Mouse (Mus musculus) gonadal fat pad, adult 2 months (tissue): ENCODE results near the gene Timm22. TPM values are rescaled to one million over a fixed set of nuclear protein-coding genes. Genes with fewer than 3 reads are reported as not detected.

Experiments used
- DNase-seq: peaks from one replicate; pipeline ENCODE4 v3.0.0-alpha.2; 2012; ENCODE audit warnings: low read depth
- polyA plus RNA-seq: library from polyadenylated mRNA; depleted of rRNA; stranded (reverse); fragments of >200 nt; gene quantifications from 2 replicates; pipeline ENCODE4 v1.2.3, GENCODE M21; 2012

Gene Timm22
- polyA plus RNA-seq, 1 experiment: 15.2 TPM

DNA sequence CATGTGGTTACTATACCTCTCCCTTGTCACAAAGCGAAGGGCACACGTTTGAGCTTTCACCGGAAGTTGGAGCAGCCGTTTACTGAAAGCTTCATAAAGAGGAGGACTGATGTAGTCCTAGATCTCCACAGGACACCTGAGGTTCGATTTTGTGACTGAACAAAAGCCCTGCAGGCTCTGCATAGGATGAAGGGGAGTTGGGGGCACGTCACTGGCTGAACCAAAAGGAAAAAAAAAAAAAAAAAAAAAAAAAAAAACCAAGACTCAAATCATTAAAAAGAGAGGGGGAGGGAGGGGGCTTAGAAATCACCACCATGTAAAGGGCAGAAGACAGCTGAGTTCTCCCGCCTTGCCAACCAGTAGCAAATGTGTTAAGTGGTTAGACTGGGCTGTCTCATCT, 18.0 kb upstream of the Timm22 start:
- no peak for DNase-seq

DNA sequence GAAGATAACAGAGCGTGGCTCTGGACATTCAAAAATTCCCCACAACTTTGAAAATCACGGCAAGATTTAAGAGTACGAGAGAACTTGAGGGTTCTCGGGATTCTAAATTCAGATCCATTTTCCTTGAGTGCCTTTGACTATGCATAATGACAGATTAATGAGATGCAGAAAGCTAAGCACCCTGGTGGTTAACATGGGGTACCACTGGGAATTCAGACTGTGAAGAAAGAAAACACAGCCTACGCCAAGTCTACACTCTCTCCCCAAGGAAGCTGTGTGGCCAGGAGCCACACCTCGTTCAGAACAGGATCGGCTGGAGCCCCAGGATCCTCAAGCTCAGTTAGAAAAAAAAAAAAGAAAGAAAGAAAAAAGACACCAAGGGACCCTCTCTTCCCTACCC, 14.2 kb upstream of the Timm22 start:
- no peak for DNase-seq

DNA sequence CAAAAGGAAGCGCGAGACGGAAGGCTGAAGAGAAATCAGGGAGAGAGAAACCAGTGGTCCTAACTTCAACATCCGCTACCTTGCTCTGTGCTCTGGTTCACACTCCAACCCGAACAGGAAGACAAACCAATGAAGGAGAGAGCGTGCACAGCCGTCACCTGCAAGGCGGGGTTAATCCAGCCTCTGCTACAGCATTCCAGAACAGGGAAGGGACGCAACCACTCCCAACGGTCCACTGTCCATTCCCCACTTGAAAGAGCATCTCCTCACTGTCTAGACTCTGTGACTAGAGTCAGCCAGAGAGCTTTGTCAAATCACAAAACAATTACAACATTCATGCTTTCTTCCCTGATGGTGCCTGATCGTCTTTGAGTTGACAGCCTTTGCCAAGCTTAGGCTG, 13.8 kb upstream of the Timm22 start:
- no peak for DNase-seq

DNA sequence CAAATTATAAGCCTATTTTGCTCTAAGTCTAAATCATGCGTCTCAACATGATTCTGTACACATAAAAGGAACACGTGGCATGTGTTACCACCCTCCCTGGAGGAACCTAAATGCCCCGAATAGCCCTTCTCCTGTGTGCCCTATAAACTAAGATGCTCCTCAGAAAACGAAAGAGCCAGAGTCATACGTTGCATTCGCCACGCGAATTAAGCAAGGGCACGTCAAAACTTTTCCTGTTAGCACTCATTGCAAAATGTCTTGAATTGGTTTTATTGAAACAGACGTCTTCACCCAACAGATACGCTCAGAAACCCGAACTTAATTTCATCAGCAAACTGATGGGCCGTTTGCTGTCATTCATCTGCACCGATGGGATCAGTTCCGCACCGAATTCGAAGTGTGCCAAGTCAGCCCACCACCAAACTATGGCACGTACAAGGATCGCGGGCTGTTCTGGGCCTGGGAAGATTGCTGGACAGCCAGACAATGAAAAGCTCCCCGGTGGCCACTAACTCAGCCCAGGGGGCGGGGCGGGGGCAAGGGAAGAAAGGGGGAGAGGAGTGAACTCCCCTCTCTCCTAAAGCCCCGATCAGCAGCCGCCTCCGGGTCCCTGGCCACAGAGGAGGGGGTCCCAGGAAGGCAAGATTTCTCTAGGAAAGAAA, 9.0 kb upstream of the Timm22 start:
- DNase-seq: no peak

DNA sequence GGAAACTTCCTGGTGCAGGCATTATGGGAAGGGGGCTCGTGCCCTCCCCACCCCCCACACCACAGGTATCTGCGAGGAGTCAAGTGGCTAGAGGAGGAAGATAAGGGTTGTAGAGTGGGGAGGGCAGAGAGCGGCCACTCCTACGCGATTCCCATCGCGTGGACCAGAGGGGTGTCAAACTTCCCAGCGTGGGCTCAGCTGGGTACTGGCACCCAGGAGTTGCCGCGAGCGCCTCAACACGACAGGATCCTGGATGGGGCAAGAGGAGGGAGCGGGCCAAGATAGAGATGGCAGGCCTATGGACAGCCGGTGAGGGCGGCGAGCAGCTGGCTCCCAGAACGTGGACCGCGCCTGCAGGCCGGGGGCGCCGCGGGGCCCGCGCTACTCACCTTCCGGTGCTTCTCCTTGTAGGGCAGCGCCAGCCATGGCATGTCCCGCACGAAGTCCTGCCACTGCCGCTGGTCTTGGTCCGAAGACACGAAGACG, 8.4 kb upstream of the Timm22 start:
- DNase-seq: no peak

DNA sequence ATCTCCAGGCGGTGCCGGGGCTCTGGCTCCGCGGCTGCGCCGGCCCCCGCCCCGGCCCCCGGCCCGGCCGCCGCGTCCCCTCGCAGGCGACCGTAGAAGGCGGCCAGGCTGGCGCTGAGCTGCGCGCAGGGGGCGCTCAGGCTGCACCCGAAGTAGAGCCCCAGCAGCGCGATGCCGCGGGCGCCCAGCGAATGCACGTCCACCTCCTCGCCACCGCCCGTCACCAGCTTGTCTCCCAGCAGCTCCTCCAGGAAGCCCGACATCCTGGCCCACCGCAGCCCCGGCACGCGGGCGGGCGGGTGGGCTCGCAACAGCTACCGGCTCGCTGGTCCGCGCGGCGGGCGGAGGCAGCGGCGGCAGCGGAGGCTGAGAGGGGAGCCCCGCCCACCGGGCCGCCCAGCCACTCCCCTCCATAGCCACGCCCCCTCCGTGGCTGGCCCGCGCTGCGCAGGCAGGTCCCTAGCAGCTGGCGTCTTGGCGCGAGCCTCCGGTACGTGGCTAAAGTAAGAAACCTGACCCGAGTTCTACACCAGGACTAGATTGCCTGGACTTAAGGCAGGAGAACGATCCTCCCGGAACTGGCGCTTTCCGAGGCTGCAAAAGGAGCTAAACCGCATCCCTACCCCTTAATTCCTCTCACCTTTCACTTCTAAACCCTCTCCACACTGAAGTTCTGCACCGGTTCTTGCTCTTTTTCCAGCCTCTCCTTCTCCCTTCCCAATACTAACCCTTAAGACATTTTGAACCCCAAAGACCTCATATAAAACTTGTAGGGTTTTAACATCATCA, 7.8 kb upstream of the Timm22 start, which contains the start of gene Nxn:
Gene Nxn (minus strand): TSS at position 343 of the 789 bp plus-strand sequence.
- no peak for DNase-seq

DNA sequence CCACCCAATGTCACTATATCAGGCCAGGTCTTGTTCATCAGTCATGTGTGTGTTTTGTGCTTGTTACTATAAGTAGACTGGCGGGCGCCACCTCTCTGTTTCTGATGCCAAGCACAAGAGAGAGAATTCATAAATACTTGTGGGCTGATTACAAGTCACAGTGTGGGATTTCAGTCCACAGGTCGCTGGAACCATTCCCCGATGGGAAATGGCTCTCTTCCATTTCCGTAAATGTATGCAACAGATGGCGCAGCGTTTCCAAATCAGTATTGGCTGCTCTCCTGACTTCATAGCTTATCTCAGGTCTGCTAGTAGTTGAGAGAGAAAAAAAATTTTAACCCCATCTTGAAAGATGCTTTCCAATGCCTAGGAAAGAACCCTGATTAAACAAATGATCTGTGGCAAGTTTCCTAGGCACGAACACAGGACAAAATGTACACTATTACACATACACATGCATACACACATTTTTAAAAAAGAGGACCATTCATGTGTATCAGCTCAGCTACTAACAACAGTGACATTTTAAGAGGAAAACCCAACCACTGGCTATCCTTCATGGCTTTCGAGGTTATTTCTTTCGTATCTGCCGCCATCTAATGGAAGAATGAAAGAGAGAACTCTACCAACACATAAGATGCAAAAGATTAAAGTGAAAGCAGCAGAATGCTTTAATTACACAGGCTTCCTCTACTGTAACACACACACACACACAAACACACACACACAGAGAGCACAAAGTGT, 7.0 kb upstream of the Timm22 start:
- DNase-seq: no peak

DNA sequence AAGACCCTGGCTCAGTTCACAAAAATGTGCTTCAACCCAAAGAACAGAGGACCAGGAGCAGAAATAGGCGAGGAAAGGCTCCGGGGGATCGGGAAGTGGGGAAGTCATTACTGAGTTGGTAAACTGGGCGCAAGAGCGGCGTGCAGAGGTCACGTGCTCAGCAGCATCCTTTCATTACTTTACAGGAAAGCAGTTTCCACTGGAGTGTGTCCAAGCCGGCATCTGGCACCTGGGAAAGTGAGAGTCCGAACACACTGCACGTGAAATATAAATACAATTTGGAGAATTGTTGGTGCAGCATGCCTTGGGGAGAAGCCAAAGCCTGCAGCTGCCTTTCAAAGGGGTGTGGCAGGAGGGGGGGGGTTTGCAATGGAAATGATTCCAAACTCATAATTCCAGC, 5.4 kb upstream of the Timm22 start:
- DNase-seq: no peak

DNA sequence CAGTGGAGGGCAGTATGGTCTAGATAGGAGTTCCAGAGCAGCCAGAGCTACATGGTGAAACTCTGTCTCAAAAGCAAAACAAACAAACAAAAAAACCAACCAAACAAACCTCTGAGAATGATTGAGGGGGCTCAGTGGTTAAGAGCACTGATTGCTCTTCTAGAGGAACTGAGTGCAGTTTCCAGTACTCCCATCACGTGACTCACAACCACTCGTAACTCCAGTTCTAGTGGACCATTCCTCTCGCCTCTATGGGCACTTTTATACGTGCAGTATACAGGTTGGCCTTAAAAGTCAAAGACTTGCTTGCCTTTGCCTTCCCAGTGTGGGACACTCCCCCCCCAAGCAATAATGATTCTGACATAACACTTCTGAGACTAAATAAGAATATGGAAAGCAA, 1.6 kb upstream of the Timm22 start:
- DNase-seq: no peak

DNA sequence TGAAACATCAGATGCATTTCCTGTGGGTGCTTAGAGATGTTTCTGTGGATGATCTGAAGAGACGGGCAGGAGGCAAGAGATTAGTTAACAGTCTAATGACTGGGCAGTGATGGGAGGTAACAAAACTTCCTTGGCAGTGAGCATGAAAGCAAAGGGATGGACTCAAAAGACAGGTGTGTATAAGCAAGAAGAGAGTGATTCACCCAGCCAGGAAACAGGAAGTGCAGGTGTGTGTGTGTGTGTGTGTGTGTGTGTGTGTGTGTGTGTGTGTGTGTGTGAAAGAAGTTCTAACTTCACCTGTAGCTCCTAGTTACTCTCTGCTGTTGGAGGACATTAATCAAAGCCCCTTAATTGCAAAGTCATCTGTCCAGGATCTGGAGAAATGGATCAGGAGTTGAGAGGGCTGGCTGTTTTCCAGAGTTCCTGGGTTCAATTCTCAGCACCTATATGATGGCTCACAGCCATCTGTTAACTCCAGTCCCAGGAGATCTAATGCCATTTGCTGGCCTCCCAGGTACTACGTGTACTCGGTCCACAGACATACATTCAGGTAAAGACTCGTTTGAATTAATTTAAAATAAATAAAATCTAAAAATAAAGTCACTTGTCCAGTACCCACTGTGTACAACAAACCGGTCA, 1.0 kb upstream of the Timm22 start:
- no peak for DNase-seq

DNA sequence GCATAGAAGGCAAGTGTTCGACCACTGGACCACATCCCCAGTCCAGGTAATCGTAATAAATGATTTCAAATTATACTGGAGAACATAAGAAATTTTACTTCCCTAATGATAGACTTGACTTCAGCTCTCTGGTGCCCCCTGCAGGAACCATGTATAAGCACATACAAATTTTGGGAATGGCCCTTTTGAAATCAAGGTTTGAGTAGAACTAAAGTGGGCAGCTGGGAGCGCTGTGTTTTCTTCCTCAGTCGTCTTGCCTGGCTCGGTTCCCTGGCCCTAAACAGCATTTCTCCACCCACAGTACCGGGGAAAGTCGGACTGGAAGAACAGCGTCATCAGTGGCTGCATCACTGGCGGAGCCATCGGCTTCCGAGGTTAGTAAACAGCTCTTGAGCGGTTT, 4.1 kb downstream of the Timm22 start:
- DNase-seq: no peak

DNA sequence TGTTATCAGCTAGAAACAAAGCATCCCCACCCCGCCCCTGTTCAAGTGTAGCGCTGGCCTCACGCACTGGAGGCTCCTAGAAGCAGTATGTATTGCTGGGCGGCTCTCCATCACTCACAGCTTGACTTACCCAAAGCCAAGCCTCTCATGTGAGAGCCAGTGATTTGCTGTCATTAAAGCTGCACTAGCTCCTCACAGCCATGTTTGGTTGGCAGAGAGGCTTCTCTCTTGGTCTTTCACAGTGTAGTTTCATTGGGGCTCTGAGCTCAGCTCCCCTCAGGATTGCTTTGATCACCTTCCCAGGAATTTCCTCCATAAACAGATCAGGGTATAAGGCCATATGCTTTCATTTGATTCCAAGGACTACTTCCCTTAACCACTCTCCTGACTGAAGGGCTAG, 6.5 kb downstream of the Timm22 start:
- no peak for DNase-seq

DNA sequence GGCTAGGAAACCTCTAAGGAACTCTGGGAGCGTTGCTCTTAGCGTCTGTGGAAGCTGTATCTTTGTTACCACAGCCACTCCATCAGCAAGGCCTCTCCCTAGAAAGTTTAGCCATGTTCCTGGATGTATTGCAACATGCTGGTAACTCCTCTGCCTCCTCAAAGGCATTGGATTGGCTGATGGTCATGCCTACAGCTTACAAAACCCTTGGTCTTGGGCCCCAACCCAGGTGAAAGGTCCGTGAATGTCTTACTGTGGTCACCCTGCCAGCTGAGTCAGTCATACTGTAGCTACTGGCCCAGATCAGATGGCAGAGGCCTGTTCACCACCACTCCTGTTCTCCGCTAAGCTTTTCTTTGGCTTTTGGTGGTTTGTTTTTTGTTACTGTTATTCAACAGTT, 8.2 kb downstream of the Timm22 start:
- DNase-seq: no peak

DNA sequence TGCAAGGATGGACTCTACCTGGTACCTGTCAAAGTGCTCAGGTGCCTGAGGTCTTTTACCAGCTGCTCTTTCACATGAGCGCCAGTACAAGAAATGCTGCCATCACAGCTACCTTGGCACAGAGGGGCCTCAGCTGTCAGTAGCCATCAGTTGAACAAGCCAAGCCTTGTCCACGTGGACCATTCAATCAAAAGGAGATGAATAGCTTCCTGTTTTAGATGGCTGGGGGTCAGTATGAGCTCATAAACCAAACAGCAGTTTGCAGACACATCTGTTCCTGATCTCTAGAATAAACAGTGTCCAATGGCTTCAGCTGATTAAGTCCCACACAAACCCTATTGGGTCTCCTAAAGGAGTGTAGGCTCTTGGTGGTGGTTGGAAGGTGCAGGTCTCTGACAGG, 9.2 kb downstream of the Timm22 start:
- DNase-seq: no peak

DNA sequence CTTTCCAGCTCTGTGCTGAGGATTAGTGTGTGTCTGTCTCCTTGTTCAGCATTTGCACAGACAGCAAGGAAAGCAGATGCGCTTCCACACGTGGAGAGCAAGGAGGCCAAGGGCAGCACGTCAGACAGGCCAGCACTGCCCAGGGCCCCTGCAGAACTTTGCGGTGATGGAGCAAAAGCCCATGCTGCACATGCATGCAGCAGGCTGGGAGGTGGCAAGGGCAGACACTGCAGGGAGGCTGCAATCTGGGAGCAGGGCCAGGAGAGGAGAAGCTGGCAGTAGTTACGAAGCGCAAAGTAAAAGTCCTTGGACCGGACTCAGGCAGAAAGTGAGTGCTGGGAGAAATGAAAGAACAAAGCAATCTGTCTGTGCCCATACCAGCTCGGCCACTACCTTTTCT, 11.7 kb downstream of the Timm22 start:
- no peak for DNase-seq

DNA sequence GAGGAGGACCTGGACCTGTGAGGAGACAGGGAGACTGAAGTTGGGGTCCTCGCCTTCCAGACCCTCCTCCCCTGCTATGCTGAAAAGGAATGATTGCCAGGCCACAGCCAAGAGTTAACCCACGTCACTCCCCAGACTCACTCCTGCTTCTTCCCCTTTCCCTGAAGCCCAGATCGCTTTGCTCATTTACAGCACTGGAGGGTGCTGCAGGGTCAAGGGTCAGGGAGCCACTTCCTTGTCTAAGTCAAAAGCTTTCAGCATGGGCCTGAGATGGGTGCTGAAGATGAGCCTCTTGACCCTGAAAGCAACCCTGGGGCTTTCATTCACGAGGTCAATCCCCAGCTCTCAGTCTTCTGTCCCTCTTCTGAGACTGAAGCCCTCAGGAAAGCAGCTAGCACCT, 12.4 kb downstream of the Timm22 start:
- DNase-seq: no peak

DNA sequence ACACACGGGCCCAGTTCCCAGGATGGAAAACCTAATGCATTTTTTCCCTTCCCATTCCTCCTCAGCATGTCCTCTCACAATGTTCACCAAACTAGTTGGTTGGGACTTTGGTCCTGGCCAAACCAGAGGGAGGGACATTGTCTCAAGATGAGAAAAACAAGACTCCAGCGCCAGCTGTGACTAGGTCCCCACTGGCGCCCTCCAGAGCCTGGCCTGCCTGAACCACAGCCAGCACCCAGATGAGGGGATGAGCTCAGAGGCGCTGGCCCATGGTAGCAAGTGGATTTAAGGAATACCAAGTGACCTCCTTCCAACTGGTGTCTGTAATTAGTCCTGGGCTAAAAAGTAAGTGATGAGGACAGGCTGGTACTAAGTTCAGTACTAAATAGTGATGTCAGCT, 14.1 kb downstream of the Timm22 start:
- no peak for DNase-seq

DNA sequence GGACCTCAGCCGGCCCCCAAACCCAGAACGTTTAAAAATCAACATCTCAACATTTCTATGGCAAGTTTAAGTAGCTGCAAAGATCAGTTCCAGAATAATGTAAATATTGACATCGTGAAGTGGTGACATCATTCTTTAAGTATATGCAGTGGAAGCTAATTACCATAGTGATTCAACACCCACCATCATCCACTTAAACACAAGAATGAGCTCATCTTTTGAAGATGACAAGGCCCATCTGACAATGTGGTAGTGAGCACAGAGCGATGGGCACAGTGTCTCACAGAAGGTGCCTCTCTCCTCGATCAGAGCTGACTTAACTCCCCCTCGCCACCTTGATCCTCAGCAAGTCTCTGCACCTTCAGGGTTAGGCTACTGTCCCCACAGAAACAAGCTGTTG, 19.0 kb downstream of the Timm22 start:
- DNase-seq: no peak

DNA sequence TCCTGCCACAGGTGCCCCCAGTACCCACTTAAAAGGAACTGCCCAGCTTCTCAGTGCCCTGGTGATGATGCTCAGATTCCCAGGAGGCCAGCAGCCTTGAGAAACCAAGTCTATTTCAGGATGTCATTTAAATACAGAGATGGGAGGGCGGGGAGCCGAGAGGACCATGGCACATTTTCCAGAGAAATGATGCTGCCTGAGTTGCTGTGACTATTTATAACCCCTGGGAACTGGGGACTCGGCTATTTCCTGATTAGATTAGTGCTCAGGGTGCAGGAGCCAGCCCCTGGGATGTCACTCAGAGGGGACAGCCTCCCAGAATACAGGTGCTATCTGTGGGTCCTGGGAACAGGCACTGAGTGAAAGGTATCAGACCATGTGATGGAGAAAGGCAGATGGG, 21.0 kb downstream of the Timm22 start:
- no peak for DNase-seq

DNA sequence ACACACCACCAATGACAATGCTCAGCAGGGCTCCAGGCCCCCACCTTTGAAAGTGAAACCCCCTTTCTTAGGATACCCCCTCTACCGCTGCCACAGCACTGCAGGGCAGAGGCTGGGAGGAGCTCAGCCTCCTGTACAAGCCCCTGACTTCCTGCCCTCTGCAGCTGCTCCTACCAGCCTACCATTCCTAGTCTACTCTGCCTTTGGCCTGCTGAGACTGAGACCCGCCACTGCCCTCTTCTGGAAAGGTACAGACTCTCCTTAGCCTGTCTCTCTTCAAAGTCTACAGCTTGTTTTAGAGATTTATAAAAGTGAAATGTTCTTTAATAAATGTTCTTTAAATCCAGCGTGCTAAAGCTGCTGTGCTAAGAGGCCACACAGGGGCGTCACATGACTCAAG, 22.3 kb downstream of the Timm22 start:
- DNase-seq: no peak

DNA sequence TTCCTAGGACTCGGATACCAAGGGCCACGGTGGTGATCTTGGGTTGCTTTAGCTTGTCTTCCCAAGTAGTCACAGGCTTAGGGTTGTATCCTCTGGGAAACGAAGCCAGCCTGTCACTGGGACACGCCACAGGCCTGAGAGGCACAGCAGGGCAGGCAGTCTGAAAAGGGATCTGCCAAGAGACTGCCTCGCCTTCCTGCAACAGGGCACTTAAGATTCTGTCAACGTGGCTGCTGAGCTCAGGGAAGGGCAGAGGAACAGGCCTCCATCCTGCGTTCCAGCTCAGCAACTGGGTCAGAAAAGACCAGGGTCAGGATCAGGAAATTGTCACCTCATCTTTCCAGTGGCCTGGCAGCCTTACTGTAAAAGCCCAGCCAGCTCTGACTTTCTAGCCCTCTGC, 22.8 kb downstream of the Timm22 start:
- no peak for DNase-seq

DNA sequence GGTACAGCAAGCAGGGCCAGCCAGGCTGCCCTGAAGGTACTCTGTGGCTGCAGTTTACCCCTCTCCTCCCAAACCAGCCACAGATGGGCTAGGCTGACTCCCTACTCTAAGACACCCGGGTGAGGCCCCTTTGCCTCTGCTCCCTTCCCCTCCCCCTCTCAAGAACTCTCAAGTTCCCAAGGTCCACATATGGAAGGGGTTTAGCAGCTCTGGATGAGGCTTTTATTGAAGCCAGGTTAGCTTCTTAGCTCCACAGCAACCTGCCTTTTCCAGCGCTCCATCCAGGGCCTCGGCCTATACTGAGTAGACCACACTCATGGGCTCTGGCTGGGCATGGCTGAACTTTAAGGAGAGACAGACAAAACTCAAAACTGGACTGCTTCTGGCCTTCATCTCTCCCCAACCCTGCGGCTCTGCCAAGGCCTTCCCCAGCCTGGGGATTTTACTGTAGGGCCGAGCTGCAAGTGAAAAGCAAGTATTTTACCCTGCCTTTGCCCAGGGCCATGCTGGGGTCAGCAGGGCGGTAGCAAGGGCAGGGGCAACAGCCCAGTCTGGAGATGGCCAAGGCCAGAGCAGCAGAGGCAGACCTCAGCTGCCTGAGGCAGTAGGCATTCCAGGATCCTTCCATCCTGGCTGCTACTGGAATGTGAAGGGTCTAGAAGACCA, 23.3 kb downstream of the Timm22 start:
- DNase-seq: no peak
